Comparison of ENCODE assay signal across 7 mouse cellular contexts in the genomic region with DNA sequence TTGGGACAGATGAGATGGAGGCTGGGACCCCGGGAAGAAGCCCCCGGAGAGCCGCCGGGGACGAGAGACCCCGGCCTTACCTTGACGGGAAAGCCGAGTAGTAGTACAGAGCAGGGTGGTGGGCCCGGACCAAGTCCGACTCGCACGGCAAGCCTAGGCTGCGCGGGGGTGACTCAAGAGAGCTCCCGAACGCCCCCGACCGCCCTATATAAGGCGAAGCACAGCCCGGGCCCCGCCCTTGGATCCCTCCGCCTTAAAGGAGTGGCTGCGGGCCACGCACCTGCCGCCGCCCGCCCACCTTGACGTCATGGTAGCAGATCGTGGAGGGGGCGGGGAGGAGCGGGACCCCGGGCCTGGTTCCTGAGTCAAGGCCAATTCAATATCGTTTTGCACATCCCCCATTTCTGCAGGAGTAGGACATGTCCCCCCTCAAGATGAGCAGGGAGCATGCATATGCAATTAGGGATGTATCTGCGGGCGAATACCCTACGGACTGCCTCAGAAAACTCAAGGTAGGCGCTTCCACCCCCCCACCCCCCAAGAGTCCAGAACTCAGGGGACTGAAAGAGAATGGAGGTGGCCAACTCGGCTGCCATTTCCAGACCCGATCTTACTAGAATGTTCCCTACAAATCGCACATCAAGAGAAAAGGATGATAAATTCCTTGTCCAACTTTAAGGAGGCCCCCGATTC. TPM values are rescaled to one million over a fixed set of nuclear protein-coding genes. Genes with fewer than 3 reads are reported as not detected.
DNase-seq lines count a peak whose midpoint lies in the region; ATAC-seq lines count a peak whose summit lies in the region.

Gene Hsp90ab1, minus strand, starts transcription at position 185 of the 693 bp plus-strand sequence.

- H3K27ac ChIP-seq in intestine, embryonic 16.5 days (ENCODE audit: low read length), result peak within 1 kb of the TSS; percentile 98
- peak within 1 kb of the TSS; percentile 92 for H3K27ac ChIP-seq in midbrain, embryonic 11.5 days (ENCODE audit: low read depth, low read length)

- H3K4me1 ChIP-seq in intestine, embryonic 16.5 days (ENCODE audit: control insufficient read depth, insufficient read depth, low read length), result peaks cover 27% of the 10 kb centered on the region
- H3K4me1 ChIP-seq in midbrain, embryonic 11.5 days (ENCODE audit: control insufficient read depth, insufficient read depth, low read length), result peaks cover 13% of the 10 kb centered on the region

- DNase-seq in adrenal gland, adult 2 months, result peak; percentile 99
- peak; percentile 96 for DNase-seq in embryo, embryonic 11.5 days (ENCODE audit: low read depth, low spot score)
- peak; percentile 99 for DNase-seq in gastrocnemius, postnatal 4 days (ENCODE audit: low spot score in 2 of 2)
- peak; percentile 99 for DNase-seq in left cerebral cortex, postnatal 36 days (ENCODE audit: low spot score in 2 of 2)
- peak; percentile 100 for DNase-seq in midbrain, embryonic 11.5 days (ENCODE audit: low spot score, missing footprints)
- peak; percentile 97 for DNase-seq in skeletal muscle tissue, adult 2 months (ENCODE audit: low read depth, low spot score)

- no peaks in the 10 kb centered on the region for H3K9me3 ChIP-seq in intestine, embryonic 16.5 days (ENCODE audit: control insufficient read depth, low read length)
- H3K9me3 ChIP-seq in midbrain, embryonic 11.5 days (ENCODE audit: control insufficient read depth, low read length), result no peaks in the 10 kb centered on the region

- H3K27me3 ChIP-seq in intestine, embryonic 16.5 days (replicated peaks; ENCODE audit: control insufficient read depth, insufficient read depth, low read length), result no peaks in the 10 kb centered on the region
- no peaks in the 10 kb centered on the region for H3K27me3 ChIP-seq in midbrain, embryonic 11.5 days (ENCODE audit: control insufficient read depth, insufficient read depth, low read length)

- H3K9ac ChIP-seq in intestine, embryonic 16.5 days (ENCODE audit: low read depth, low read length), result peak within 1 kb of the TSS; percentile 100
- H3K9ac ChIP-seq in midbrain, embryonic 11.5 days (ENCODE audit: low read length), result peak within 1 kb of the TSS; percentile 99

- H3K36me3 ChIP-seq in intestine, embryonic 16.5 days (ENCODE audit: control insufficient read depth, insufficient read depth, low read length), result peaks cover 19% of the 10 kb centered on the region
- H3K36me3 ChIP-seq in midbrain, embryonic 11.5 days (ENCODE audit: control insufficient read depth, insufficient read depth, low read length), result peaks cover 32% of the 10 kb centered on the region

- H3K4me2 ChIP-seq in intestine, embryonic 16.5 days (ENCODE audit: low read depth, low read length), result peak within 1 kb of the TSS; percentile 84
- H3K4me2 ChIP-seq in midbrain, embryonic 11.5 days, result peak within 1 kb of the TSS; percentile 78

- ATAC-seq in intestine, embryonic 16.5 days, result peak; percentile 77
- ATAC-seq in midbrain, embryonic 11.5 days (ENCODE audit: low FRiP score), result peak; percentile 84

- intact Hi-C loops in left cerebral cortex, postnatal 36 days (cut with DNase I), result no loop called here

- peak within 1 kb of the TSS; percentile 100 for H3K4me3 ChIP-seq in intestine, embryonic 16.5 days (ENCODE audit: low read length)
- peak within 1 kb of the TSS; percentile 99 for H3K4me3 ChIP-seq in midbrain, embryonic 11.5 days (ENCODE audit: low read depth, low read length)

- under 1% methylated on average over 41 of the region's 41 CpGs for WGBS in intestine, embryonic 16.5 days
- WGBS in midbrain, embryonic 11.5 days, result under 1% methylated on average over 41 of the region's 41 CpGs

RNA-seq across cellular contexts. Expression of gene Hsp90ab1, which starts in this region (rescaled TPM):
- total RNA-seq in adrenal gland, adult 2 months (2021), result 1,000 to 10,000 TPM; 1,973 to 2,851 TPM
- 197 and 291 TPM in 2 replicates for polyA plus RNA-seq in adrenal gland, adult 2 months (2012; rRNA removed)
- total RNA-seq in gastrocnemius, postnatal 4 days (2021), result 1,000 to 10,000 TPM; 1,179 to 1,260 TPM
- 1,309 and 1,475 TPM in 2 replicates for polyA plus RNA-seq in intestine, embryonic 16.5 days (2015; fragmentation: Nextera tagmentation; extraction: Ambion mirVana)
- total RNA-seq in left cerebral cortex, postnatal 36 days (2021), result 1,000 to 10,000 TPM; 1,413 to 1,526 TPM
- polyA plus RNA-seq in midbrain, embryonic 11.5 days (2014; fragmentation: Nextera tagmentation; extraction: Ambion mirVana), result 1,614 and 1,690 TPM in 2 replicates

Comparison
In these comparisons a context has a peak if more than half of its experiments do, and no peak if none do; other contexts are left out.
1. Peak in every context shown above with its lines: DNase-seq, ATAC-seq, H3K4me3 ChIP-seq and H3K27ac ChIP-seq.